Mouse (Mus musculus) gastrocnemius, adult 18-20 months (tissue): Measurements from ENCODE around the gene Szt2. TPM values are rescaled to one million over a fixed set of nuclear protein-coding genes. Genes with fewer than 3 reads are reported as not detected.
A peak's percentile ranks its signal among the peaks of the same experiment; 100 is the strongest.

Source experiments
- DNase-seq: peaks from one replicate; pipeline ENCODE4 v3.0.0; 2021; ENCODE audit warnings: low spot score
- total RNA-seq, 2 experiments: library from RNA; stranded (reverse); gene quantifications; 2 replicates each; pipeline ENCODE4 v1.2.3; 2021

The Szt2 gene
- total RNA-seq, 2 experiments from 2014 or later, result 4.6 to 5.6 TPM

DNA sequence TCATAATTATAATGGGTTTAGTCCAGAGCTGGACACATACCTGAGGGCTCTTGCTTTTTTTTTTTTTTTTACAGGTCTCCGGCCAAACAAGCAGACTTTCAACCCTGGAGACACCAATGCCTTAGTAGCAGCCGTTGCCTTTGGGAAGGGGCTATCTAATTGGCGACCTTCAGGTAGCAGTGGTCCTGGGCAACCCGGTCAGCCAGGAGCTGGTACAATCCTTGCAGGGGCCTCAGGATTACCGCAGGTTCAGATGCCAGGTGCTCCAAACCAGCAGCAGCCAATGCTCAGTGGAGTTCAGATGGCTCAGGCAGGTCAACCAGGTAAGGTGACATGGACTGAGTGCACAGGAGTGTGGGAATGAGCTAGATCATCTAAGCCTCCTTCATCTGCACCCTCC lies 4.5 kb upstream of the Szt2 start:
- DNase-seq, result no peak

DNA sequence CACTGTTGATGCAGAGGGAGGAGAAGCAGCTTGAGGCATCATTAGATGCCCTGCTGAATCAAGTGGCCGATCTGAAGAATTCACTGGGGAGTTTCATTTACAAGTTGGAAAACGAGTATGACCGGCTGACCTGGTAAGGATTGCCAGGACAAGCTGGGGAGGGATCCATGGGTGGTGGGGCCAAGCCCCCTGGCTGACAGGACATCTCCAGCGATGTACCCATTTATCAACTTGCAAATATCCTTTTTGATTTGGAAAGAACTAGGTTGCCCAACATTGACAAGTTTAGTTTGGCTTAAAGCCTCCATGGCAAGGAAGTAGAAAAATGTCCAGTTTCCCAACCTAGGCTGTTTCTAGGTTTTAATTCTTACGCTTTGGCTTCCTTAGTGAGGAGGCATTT lies 1.8 kb upstream of the Szt2 start:
- no peak for DNase-seq

DNA sequence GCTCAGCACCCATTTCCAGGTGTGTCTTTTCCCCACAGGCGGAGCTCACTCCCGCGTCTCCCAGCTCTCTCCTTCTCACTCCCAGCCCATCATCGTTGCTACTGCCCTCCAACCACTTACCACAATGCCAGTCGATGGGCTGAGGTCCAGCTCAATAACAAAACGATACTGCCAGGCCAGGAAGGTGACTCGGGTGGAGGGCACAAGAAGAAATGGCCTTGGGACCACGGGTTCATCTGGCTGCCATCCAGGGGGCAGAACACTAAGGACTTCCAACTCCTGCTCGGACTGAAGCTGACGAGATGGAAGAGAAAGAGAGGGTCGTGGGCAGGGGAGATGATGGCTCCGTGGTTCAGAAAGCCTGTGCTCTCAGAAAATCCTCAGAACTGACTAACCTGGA lies 6.4 kb downstream of the Szt2 start:
- DNase-seq, result no peak

DNA sequence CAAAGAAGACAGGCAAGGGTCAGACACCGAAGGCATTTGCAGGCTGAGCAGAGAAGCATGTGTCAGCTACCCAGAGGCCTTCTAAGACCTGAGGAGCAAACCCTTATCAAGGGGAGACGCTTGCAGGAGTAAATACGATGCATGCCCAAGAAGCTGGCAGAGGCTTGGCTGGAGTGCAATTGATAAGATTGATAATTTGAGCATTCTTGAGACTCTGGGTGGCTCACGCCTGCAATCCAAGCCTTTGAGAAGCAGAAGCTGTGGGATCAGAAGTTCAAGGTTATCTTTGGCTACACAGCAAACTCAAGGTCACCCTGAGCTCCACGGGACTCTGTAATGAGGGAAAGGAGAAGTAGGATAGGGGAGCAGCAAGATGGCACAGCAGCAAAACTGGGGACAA lies 7.2 kb downstream of the Szt2 start:
- no peak for DNase-seq

DNA sequence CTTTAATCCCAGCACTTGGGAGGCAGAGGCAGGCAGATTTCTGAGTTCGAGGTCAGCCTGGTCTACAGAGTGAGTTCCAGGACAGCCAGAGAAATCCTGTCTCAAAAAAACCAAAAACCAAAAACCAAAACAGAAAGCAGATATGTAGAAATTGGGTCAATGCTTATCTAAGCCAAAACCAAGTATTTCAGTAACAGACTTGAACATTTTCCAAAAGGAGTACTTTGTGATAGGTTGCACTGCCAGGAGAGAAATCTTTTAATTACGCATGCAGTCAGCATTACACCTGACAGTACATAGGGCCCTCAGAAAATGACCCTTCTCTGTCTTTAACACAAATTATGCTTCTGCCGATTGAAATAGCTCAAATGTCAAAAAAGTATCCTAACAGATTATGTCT lies 7.7 kb downstream of the Szt2 start:
- DNase-seq, result no peak

DNA sequence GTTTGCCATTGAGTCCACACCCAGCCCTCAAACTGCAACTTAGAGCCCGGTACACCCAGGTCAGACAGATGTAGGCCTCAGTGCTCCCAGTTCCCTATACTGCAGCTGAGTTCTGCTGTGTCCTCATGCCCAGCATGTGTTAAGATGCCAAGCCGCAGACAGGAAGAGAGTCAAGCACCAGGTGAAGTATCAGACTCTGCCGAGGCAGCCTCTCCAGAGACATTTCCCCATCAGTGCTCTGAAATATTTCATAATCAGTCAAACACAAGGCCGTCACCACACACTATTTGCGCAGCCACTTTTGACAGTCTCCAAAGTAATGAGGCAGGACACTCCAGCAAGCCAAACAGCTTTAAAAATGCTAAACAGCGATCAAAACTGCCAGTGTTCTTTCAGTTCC lies 10.7 kb downstream of the Szt2 start:
- no peak for DNase-seq

DNA sequence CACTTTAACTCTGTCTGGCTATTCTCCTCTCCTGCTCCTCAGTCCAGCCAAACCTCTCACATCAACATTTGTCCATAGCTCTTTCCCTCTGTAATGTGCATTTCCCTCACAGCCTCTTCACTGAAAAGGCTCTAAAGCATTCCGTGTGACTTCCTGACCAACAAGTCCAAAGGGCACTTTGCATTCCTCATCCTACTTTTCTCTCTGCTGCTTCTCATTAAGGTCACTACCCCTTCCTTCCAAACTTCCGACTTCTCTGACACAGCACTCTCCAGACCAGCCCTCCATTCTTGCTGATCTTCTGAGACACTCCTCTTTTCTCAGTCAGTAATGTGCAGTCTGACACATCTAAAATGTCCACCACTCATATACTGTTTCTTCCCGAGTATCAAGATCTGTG lies 12.6 kb downstream of the Szt2 start:
- DNase-seq, result no peak

DNA sequence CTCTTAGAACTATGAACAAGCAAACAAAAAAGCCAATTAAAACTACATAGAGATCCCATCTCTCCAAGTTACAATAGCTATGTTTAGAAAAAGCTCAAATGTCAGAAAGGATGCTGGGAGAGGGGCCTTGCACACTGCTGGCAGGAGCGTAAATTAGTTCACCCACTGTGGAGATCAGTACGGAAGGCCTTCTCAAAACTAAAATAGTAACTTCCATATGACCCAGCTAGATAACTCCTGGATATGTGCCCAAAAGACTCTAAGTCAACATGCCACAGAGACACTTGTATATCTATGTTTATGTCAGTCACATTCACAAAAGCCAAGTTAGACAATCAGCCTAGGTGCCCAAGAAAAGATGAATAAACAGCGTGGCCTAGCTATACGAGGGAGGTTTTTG lies 13.8 kb downstream of the Szt2 start:
- no peak for DNase-seq

DNA sequence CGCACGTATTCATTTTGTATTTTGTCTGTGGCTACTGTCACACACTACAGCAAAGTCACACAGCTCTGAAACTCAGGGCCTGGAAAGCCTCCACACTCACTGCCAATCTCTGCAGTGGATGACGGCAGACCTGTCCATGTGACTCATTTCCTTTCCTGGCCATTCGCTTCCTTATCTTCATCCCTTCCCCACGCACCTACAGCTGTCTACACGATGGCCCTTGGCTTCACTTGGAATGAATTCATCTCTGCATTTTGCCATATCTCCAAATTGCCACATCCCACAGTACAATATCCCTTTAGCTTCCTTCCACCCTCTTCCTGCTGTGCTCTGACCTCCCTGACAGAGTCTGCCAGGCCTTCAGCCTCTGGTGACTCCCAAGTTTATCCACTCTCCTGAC lies 14.6 kb downstream of the Szt2 start:
- DNase-seq, result no peak

DNA sequence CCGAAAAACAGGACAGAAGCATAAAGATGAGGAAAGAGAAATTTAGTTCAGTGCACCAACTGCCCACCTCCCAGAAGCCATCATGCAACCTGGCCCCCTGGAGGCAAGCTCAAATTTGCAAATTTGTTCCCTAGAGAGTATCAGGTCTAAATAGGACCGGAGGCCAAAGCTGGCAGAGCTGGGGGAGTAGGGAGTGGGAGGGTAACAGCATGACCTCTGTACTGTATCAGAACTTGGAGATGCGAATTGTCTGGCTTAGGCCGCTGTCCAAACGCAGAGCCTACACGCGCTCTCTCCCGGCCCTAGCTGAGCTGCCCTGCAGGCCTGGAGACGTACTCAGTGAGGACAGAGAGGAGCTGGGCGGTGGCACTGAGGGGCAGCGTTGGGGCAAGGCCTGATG lies 18.9 kb downstream of the Szt2 start:
- DNase-seq, result no peak

DNA sequence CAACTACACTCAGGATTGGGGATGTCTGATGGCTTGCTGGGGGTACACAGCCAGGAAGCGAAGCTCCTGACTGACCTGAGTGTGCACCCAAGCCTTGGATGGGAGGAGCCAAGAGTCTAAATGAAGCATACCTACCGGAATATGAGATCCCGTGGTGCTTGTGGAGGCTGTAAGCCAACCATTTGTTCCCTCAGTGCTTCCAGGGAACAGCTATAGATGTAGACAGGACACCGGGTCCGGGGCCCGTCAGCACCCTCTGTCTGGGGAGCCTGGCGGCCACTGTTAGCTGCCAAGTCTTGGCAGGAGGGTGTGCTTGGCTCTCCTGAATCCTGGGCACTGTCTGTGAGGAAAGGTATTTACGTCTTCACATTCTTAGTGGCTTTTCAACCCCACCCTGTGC lies 21.8 kb downstream of the Szt2 start:
- DNase-seq, result no peak

DNA sequence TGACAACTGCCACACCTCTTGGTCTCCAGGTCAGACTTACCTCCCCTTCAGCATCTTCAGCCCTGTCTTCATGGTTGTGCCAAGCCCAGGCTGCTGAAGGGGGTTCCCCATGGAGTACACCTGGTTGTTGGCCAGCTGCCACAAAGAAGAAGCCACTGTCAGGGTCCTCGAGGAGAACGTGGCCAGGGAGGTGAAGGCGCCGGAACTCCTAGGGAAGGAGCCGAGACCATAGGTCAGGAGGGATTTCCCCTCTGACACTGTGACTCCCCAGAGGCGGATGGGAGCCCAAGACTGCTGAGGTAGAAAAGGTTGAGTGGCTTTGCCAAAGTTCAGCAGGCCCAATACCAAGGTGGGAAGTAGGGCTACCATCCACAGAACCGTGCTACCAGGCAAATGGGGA lies 25.8 kb downstream of the Szt2 start:
- no peak for DNase-seq

DNA sequence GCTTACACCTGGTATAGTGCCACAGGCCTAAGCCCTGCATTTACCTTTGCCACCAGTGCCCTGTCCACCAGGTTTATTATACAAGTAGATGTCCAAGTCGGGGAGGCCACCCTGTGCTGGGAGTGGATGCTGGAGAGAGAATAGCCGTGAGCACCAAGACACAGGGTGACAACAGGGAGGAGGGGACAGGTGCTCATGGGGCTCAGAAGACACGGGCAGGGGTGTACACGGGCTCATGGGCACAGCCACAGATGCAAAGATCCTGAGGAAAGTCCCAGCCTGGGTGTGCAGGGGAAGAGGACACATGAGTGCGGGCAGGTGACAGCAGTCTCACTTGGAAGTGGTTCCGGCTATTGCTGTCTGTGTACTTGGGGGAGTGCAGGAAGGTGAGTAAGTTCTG lies 33.1 kb downstream of the Szt2 start:
- no peak for DNase-seq

DNA sequence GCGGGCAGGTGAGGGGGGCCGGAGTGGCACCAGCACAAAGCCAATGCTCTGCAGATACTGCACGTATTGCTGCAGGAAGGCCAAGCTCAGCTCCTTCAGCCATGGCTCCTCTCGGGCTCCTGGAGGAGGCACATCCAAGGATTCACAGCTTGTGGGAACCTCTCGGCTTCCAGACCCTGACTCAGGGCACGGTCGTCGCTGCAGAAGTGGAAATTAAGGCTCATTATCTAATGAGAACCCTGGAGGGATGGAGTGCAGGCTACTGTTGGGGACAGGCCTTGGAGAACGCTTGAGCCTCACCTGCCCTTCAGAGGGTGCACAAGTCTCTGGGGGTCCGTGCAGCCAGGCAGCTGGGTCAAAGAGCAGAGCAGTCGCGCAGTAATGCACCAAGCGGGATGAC lies 37.3 kb downstream of the Szt2 start:
- DNase-seq, result no peak

DNA sequence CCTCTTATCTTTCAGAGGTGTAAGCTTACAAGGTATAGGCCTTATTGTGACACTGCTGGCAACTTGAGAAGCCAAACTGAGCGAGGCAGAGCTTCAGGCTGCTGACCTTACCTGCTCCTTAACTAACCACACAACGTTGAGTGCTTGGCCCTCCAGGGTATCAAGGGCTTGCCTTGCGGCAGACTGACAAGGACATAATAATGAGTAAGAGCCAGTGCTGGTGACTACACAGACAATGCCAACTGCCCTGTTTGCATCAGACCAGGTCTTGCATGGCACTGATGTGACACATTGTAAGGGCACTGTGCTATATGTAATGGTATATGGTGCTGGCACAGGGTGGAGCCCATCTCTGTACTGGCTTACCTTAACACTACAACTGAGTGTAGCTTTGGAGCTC lies 40.5 kb downstream of the Szt2 start:
- DNase-seq, result no peak

DNA sequence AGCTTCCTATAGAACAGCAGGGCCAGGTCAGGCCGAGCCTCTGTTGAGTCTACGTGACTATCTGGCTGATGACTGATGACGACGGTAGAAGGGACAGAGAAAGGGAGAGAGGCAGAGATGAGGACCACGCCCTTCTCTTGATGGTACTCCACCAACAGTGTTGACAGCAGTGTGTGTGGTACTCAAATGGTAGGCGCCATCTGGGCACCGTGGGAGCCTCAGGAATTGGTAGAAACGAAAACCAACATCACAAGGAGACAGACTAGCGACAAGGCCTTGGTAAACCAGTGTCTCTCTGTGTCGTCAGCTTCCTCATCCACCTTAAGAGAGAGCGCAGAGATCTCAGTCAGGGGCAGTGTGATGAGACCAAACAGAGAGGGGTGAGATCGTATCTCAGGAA lies 41.5 kb downstream of the Szt2 start:
- no peak for DNase-seq

DNA sequence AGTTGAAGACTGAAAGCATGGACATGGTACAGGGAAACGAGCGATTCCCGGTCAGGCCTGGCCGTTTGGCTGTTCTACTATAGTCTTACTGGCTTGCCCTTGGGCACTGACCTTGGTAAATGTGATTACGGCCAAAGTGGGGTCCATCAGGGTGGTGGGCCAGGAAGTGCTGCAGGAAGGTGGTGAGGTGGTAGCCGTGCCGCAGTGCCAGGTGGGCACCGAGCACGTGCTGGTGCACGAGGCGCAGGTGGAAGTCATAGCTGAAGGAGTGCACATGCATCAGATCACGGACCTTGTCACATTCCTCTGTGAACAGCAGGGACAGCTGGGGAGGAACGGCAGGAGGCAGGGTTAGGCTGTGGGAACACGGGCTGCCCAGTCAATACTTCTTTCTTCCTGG lies 43.1 kb downstream of the Szt2 start:
- DNase-seq, result no peak

DNA sequence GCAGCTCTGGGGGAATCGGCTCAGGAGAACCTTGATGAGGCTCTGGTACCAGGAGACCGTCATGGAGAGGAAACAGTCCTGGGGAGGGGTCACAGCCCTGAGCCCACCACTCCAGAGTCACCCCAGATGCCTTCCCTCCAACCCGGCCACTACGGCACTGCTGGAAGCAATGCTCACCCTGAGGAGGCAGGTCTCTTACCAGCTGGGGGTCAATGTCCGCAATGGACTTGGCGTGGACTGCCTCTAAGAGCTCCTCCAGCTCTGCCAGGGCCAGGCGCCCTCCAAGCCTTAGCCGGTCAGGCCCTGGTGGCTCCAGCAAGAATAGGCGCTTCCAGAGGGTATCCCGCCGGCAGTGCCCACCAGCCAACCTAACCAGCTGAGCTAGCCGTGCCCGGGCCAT lies 44.4 kb downstream of the Szt2 start:
- DNase-seq, result no peak

DNA sequence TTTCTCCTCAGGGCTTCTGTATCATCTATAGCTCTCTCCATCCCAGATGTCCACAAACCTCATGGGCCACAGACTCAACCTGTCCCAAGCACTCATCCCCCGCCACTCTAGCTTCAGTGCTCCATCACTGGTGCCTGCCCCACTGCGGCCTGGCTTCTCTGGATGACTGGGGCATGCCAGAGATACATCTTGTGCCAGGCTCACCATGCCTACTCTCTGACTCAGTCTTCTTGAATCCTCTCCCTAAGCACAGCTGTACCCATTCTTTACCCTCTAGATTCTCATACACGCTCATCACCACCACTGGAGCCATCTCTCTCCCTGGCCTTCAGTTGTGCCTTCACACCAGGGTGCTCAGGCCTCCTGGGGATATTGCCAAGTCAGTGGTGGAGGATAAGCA lies 45.1 kb downstream of the Szt2 start:
- DNase-seq, result no peak

DNA sequence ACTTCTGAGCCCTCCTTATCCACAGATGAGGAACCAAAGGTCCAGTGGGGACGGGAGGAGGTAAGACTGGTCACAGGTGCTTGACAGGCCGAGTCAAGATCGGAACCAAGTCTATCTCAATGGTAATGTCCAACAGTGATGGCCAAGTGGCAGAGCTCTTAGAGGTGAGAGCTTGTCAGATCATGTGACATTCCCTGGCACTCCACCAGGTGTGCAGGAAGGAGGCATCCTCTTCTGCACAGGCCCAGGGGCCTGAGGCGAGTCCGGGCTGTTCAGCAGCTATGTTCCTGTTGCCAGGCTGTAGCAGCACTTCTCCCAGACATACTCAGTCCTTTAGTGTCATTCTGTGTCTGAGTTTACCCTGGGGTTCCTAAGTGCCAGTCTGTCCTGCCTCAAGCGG lies 46.2 kb downstream of the Szt2 start:
- DNase-seq, result no peak

DNA sequence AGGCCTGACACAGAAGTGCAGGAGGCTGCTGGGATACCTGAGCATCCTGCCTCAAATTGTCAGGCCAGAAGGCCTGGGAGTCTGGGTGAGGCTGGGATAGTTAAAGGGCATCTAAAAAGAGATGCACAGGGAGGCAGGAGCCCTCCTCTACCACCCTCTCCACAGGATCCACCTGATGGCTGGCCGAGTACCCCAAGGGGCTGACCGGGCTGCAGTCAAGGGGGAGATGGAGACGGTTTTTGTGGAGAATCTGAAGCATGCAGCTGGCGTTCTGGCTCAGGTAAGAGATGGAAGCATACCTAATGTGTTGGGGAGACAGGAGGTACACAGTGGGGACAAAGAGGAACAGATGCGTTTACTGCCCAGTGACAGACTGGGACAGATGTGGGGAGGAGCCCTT lies 47.6 kb downstream of the Szt2 start:
- DNase-seq, result no peak

DNA sequence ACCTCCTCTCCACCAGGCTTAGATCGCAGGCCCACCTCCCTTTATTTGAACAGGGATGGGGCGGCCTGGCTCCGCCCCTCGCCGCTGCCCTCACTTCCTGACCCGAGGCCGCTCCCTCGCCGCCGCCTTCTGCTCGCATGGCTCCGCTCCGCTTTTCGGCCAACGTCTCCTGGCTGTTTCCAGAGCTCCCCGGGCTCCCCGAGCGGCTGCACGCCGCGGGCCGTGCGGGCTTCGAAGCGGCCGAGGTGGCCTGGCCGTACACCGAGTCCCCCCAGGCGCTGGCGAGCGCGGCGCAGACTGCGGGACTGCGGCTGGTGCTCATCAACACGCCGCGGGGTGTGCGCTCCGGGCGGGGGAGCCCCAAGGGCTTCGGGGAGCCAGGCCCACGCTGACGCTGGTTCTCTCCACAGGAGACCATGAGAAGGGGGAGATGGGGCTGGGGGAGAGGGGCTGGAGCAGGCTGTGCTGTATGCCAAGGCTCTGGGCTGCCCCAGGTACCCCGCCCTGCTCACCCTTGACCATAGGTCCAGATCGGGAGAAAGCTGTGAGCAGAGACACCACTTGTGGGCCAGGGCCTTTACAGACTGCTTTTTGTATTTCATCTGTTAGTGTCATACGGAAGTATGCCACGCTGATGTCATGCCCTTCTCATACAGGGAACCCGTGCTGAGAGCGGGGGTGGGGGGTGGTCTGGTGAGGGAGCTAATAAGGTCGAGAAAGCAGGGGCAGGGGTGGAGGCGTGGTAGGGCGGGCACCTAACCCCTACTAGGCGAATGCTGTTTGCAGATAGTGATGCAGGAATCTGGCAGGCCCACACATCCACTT lies 49.0 kb downstream of the Szt2 start:
- DNase-seq, result peak; percentile 57

DNA sequence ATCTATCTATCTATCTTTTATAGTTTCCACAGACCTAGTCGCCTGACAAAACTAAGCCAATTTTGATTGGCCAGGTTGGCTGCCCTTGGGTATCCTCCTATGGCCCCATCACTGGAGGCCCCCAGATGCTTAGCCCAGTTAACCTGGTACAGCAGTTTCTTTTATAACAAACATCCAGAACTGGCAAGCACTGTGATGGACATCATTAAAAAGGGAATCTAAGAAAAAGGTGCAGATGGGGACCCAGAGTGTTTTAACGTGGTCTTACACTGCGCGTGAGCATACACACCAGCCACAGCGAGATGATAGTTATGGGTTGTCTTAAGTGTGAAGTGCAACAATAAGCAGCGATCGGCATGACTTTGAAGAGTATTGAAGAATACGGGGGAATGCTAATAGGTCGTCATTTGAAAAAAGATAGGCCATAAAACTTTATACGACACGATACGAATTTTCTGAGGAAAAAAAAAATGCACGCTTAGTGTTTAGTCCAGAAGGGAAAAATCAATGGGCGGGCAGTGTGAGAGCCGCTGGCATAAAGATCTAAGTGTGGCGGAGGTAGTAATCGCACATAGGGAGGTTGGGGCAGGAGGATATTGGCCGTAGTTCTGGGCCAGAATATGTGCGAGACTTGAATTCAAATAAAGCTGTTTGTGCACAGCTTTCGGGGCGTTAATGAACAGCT lies 49.7 kb downstream of the Szt2 start:
- DNase-seq, result no peak
